Mouse (Mus musculus): ENCODE results near the gene Hps5. TPM values are rescaled to one million over a fixed set of nuclear protein-coding genes. Genes with fewer than 3 reads are reported as not detected.
"Not testable (repeated sequence)": the region's sequence is repeated elsewhere in the genome, so short reads cannot be mapped to it uniquely, and the experiment has no call there.

Gene Hps5
- polyA plus RNA-seq, 1 experiment from 2014 or later = 16.3 TPM

- H3K27ac ChIP-seq = no peak overlapping the region
- peaks cover 34% of the 10 kb centered on the region for H3K79me2 ChIP-seq (ENCODE audit: inconsistent target)
- no peak overlapping the region for H3K4me3 ChIP-seq (ENCODE audit: inconsistent target)
- WGBS (ENCODE audit: missing documents) = 74% methylated on average over 5 of the region's 5 CpGs
- H3K36me3 ChIP-seq (ENCODE audit: inconsistent target) = peaks cover 21% of the 10 kb centered on the region
Observed at GRCm38 (mm10) chr7:46789177-46789849, 6.6 kb downstream of the Hps5 start.

DNA sequence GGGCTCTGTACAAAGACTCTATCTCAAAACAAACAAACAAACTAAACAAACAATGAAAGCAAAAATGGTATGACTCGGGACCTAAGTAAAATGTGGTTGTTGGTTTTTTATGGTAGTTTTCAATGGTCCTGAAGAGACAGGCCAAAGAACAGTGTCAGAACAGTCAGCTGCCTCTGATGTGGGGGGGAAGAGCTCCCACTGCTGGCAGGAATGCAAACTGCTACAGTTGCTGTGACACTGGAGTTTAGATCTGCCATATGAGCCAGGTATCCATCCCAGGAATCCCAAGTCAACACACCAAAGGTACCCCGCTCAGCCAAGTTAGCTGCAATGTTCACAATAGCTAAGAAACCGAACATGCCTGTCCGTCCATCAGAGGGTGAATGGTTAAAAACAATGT, 25.2 kb downstream of the Hps5 start:
- Histone ChIP-seq H3K36me3 (ENCODE audit: inconsistent target) (peaks cover 89% of the 10 kb centered on the region), H3K79me2 (ENCODE audit: inconsistent target) (no peaks in the 10 kb centered on the region), H3K27ac (no peak overlapping the region), H3K4me3 (ENCODE audit: inconsistent target) (no peak overlapping the region)
- WGBS (ENCODE audit: missing documents) = 71% methylated on average over 4 of the region's 4 CpGs

- H3K36me3 ChIP-seq (ENCODE audit: inconsistent target) = peaks cover 85% of the 10 kb centered on the region
- WGBS (ENCODE audit: missing documents) = 98% methylated on average over 7 of the region's 7 CpGs
- H3K79me2 ChIP-seq (ENCODE audit: inconsistent target) = no peaks in the 10 kb centered on the region
- no peak overlapping the region for H3K27ac ChIP-seq
- H3K4me3 ChIP-seq (ENCODE audit: inconsistent target) = no peak overlapping the region
Observed at GRCm38 (mm10) chr7:46768451-46768850, 27.4 kb downstream of the Hps5 start.

GRCm38 (mm10) chr7:46767371-46767770, 28.5 kb downstream of the Hps5 start:
- Histone ChIP-seq H3K4me3 (ENCODE audit: inconsistent target) (no peak overlapping the region), H3K36me3 (ENCODE audit: inconsistent target) (peaks cover 85% of the 10 kb centered on the region), H3K79me2 (ENCODE audit: inconsistent target) (no peaks in the 10 kb centered on the region), H3K27ac (no peak overlapping the region)

DNA sequence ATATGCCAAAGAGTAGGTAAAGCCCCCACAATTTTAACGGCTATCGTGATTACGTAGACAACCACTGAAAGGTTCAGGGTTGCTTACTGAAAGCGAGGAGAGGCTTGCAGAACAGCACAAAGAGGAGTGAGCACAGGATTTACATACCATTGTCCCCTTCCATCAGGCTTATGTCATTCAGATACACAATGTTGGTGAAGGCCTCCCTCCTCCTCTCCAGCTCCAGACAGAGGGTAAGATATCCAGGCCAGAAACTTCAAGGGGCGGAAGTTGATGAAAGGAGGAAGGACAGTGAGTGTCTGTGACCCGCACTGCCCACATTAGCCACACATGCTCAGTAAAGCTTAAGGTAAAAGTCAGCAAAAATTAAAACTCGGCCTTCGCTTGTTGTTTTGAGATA, 31.2 kb downstream of the Hps5 start:
- WGBS (ENCODE audit: missing documents) = 95% methylated on average over 8 of the region's 8 CpGs
- H3K27ac ChIP-seq = no peak overlapping the region
- peaks cover 88% of the 10 kb centered on the region for H3K36me3 ChIP-seq (ENCODE audit: inconsistent target)
- H3K79me2 ChIP-seq (ENCODE audit: inconsistent target) = no peaks in the 10 kb centered on the region
- no peak overlapping the region for H3K4me3 ChIP-seq (ENCODE audit: inconsistent target)

DNA sequence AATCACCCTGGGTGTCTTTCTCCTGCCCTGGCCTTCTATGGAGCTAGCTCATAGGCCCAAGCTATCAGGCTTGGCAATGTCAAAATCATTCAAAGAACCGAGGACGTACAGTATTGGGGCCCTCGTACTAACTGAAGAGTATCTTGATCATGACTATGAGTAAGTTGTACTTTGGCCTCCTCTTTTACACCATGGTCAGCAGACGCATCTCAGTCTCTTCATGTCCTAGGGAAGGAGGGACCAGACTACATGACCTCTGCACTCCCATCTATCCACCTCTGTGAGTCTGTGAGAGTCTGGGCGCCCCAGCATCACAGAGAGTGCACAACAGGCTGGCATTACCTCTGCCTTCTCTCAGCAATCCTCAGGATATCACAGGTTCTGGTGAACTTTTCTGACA, 33.3 kb downstream of the Hps5 start:
- H3K27ac ChIP-seq = no peak overlapping the region
- H3K36me3 ChIP-seq (ENCODE audit: inconsistent target) = peaks cover 72% of the 10 kb centered on the region
- WGBS (ENCODE audit: missing documents) = 91% methylated on average over 5 of the region's 5 CpGs
- no peaks in the 10 kb centered on the region for H3K79me2 ChIP-seq (ENCODE audit: inconsistent target)
- H3K4me3 ChIP-seq (ENCODE audit: inconsistent target) = no peak overlapping the region

DNA sequence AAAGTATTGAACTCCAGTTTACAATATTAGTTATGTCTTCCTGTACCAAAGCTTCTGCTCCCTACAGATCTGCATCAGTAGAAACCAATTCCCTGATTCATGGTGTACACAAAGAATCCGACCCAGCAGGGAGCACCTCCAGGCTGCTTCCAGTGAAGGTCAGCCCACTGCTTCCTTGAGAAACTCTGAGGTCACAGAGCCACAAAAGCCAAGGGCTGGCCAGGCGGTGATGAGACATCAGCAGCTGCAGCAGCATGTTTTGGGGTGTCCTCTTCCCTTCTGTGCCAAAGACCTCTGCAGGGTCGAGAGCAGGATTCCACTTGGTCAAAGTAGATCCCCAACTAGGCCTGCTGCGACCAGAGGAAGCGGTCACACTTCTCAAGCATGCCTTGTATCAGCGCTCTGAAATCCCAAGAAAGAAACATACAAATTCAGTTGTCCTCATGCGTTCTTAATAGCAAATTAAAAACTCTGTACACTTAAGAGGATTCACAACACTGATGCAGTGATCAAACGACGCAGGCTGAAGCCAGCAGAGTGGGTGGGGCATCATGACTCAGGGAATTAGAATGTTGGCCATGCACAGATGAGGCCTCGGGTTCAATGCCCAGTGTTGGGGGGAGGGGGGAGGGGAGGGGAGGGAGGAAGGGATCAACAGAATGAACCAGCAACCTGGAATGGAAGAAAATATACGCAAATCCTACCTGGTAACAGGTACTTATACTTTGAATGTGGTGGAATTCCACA, 34.6 kb downstream of the Hps5 start:
- WGBS (ENCODE audit: missing documents) = 92% methylated on average over 11 of the region's 11 CpGs
- Histone ChIP-seq H3K27ac (no peak overlapping the region), H3K36me3 (ENCODE audit: inconsistent target) (peaks cover 59% of the 10 kb centered on the region), H3K79me2 (ENCODE audit: inconsistent target) (no peaks in the 10 kb centered on the region), H3K4me3 (ENCODE audit: inconsistent target) (no peak overlapping the region)

DNA sequence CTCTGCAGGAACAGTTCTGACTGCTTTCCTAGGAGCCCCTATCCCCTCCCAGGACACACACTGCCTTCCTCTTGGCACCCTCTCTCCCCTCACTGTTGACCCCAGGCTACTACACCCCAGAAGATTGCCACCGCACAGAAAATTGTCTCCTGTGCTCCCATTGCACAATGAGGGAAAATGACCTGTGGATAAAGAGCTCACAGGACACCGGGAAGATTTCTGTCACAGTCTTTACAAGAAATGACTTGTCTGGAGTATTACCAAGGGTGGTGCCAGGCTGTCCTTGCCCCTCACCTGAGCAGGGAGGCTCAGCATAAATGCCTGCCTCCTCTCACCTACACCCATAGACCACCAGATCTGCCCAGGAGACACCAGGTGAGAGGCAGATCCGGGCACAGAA, 44.4 kb downstream of the Hps5 start, which contains the start of gene Saa2:
Gene Saa2, plus strand, starts transcription at position 301 of the 400 bp plus-strand sequence.
- Histone ChIP-seq H3K79me2 (ENCODE audit: inconsistent target) (no peaks in the 10 kb centered on the region), H3K36me3 (ENCODE audit: inconsistent target) (no peaks in the 10 kb centered on the region), H3K27ac (no peak within 1 kb of the TSS), H3K4me3 (ENCODE audit: inconsistent target) (no peak within 1 kb of the TSS)
- 77% methylated on average over 2 of the region's 3 CpGs for WGBS (ENCODE audit: missing documents)

DNA sequence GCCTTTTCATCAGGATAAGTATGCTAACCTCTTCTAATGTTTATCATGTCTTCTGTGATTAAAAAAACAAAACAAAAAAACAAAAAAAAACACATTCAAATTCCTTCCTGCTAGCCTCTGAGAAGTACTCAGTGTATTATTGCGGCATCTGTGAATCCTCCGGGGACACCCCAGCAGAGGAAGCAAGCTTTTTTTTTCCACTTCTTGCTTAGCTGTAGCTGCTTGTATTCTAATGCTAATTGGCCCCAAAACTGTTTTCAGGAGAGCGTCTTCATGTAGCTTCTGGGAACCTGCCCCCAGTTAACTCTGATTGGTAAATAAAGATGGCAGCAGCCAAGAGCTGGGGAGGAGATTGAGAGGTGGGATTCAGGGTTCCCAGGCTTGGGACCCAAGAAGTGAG, 47.4 kb downstream of the Hps5 start:
- Histone ChIP-seq H3K27ac (no peak overlapping the region), H3K4me3 (ENCODE audit: inconsistent target) (no peak overlapping the region), H3K36me3 (ENCODE audit: inconsistent target) (no peaks in the 10 kb centered on the region), H3K79me2 (ENCODE audit: inconsistent target) (no peaks in the 10 kb centered on the region)
- WGBS (ENCODE audit: missing documents) = 89% methylated on average over 3 of the region's 3 CpGs

GRCm38 (mm10) chr7:46746381-46746780, 49.5 kb downstream of the Hps5 start:
- 93% methylated on average over 7 of the region's 7 CpGs for WGBS (ENCODE audit: missing documents)

DNA sequence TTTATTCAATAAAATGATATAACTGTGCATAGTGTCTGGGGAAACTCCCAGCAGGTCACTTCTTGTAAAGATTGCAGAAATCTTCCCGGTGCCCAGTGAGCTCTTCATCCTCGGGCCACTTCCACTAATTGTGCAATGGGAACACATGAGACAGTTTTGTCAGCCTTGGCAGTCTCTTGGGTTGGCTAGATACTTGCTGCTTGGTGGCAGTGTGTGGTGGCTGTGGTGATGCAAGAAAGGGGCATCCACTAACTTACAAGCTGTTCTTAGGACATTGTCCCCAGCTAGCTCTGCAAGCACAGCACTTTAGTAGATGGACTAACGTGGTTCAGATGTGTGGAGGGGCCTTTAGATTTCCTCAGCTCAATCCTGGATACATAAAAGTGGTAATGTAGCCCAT, 50.0 kb downstream of the Hps5 start:
- no peak overlapping the region for H3K27ac ChIP-seq
- H3K36me3 ChIP-seq (ENCODE audit: inconsistent target) = no peaks in the 10 kb centered on the region
- no peaks in the 10 kb centered on the region for H3K79me2 ChIP-seq (ENCODE audit: inconsistent target)
- no peak overlapping the region for H3K4me3 ChIP-seq (ENCODE audit: inconsistent target)
- 11% methylated on average over 3 of the region's 3 CpGs for WGBS (ENCODE audit: missing documents)

More at GRCm38 (mm10) chr7:46746381-46746780, 49.5 kb downstream of the Hps5 start:
- H3K36me3 ChIP-seq (ENCODE audit: inconsistent target) = no peaks in the 10 kb centered on the region
- H3K79me2 ChIP-seq (ENCODE audit: inconsistent target) = no peaks in the 10 kb centered on the region
- no peak overlapping the region for H3K4me3 ChIP-seq (ENCODE audit: inconsistent target)
- H3K27ac ChIP-seq = no peak overlapping the region

DNA sequence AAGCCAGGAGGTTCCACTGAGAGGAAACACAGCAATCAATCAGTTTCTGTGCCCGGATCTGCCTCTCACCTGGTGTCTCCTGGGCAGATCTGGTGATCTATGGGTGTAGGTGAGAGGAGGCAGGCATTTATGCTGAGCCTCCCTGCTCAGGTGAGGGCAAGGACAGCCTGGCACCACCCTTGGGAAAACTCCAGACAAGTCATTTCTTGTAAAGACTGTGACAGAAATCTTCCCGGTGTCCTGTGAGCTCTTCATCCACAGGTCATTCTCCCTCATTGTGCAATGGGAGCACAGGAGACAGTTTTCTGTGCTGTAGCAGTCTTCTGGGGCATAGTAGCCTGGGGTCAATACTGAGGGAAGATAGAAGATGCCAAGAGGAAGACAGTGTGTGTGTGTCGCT, 53.0 kb downstream of the Hps5 start, which contains the start of gene Saa1:
Gene Saa1, minus strand, starts transcription at position 101 of the 400 bp plus-strand sequence.
- H3K4me3 ChIP-seq (ENCODE audit: inconsistent target); H3K79me2 ChIP-seq (ENCODE audit: inconsistent target); H3K36me3 ChIP-seq (ENCODE audit: inconsistent target); H3K27ac ChIP-seq: not testable (repeated sequence)
- WGBS (ENCODE audit: missing documents) = 92% methylated on average over 2 of the region's 3 CpGs

- not testable (repeated sequence) for H3K79me2 ChIP-seq (ENCODE audit: inconsistent target); H3K27ac ChIP-seq; H3K36me3 ChIP-seq (ENCODE audit: inconsistent target); H3K4me3 ChIP-seq (ENCODE audit: inconsistent target)
- WGBS (ENCODE audit: missing documents) = 87% methylated on average over 4 of the region's 5 CpGs
Observed at GRCm38 (mm10) chr7:46740041-46740440, 55.8 kb downstream of the Hps5 start.

DNA sequence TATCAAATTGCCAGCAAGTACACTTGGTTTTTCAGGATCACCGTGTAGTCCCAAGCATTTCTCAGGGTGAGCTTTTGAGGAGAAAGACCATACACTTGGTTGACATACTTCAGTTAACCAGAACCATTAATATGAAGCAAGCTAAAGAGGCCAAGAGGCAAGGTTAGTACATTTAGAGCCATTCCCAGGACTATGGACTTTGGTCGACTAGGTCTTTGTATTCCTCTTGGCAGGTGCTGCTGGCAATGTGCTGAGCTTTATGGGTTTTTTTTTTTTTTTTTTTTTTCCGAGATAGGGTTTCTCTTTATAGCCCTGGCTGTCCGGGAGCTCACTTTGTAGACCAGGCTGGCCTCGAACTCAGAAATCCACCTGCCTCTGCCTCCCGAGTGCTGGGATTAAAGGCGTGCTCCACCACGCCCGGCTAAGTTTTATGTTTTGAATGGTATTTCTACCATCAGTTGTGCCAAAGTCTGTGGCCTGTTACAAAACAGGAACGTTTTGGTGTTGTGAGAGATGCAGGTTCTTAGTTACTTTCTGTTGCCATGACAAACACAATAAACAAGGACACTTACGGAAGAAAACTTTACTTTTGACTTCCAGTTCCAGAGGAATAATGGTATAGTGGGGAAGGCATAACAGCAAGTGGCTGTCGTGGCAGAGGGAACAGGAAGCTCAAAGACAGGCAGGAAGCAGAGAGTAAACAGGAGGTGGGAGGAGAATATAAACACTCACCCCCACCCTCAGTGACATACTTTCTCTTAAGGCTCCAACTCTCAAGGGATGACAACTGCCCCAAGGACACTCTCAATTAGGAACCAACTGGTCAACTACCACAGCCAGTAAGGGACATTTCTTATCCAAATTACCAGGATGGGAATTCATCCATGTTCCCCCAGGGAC, 57.1 kb downstream of the Hps5 start:
- Histone ChIP-seq H3K79me2 (ENCODE audit: inconsistent target) (no peaks in the 10 kb centered on the region), H3K4me3 (ENCODE audit: inconsistent target) (no peak overlapping the region), H3K27ac (no peak overlapping the region), H3K36me3 (ENCODE audit: inconsistent target) (no peaks in the 10 kb centered on the region)
- 77% methylated on average over 9 of the region's 12 CpGs for WGBS (ENCODE audit: missing documents)

GRCm38 (mm10) chr7:46734983-46735382, 60.9 kb downstream of the Hps5 start:
- peak overlapping the region; percentile 49 for H3K27ac ChIP-seq
- no peaks in the 10 kb centered on the region for H3K36me3 ChIP-seq (ENCODE audit: inconsistent target)
- H3K4me3 ChIP-seq (ENCODE audit: inconsistent target) = no peak overlapping the region
- no peaks in the 10 kb centered on the region for H3K79me2 ChIP-seq (ENCODE audit: inconsistent target)
- WGBS (ENCODE audit: missing documents) = 46% methylated on average over 2 of the region's 2 CpGs
